Mouse (Mus musculus): ENCODE measurements around the gene Fam168a. TPM values are rescaled to one million over a fixed set of nuclear protein-coding genes. Genes with fewer than 3 reads are reported as not detected.
"Not testable (repeated sequence)": the region's sequence is repeated elsewhere in the genome, so short reads cannot be mapped to it uniquely, and the experiment has no call there.

The Fam168a gene
- polyA plus RNA-seq, 1 experiment from 2014 or later, result 117 TPM

DNA sequence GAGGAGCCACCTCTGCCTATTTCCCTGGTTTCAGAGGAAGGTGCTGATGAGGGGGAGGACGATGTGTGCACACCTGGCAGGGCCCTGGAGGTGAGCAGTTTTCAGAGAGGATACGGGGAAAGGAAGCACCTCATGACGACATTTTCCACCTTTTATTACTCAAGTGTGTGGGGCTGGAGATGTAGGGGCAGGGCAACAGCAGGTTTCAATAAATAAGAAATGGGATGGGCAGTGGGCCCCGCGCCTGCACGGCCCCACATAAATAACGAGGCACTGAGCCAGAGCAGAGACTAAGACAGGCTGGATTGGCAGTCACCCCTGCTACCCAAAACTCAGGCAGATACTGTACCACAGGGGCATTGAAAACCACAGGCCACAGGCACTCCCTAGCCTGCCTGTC, 139.6 kb downstream of the Fam168a start:
- H3K9ac ChIP-seq; H3K4me2 ChIP-seq; H3K36me3 ChIP-seq; H3K4me1 ChIP-seq (replicated peaks); ATAC-seq (ENCODE audit: low FRiP score, low read depth); H3K9me3 ChIP-seq; H3K4me3 ChIP-seq; H3K27ac ChIP-seq (replicated peaks); H3K27me3 ChIP-seq: not testable (repeated sequence)
- WGBS, result 80% methylated on average over 7 of the region's 7 CpGs

- Histone ChIP-seq H3K9me3 (no peaks in the 10 kb centered on the region), H3K27ac (replicated peaks) (no peak overlapping the region), H3K9ac (no peak overlapping the region), H3K4me2 (no peak overlapping the region), H3K27me3 (no peaks in the 10 kb centered on the region), H3K4me3 (no peak overlapping the region), H3K36me3 (0 out of 2 replicates have a peak, but pooled peaks cover 3% of the 10 kb centered on the region), H3K4me1 (replicated peaks) (peaks cover 16% of the 10 kb centered on the region)
- ATAC-seq (ENCODE audit: low FRiP score, low read depth), result no peak
- WGBS, result 92% methylated on average over 6 of the region's 6 CpGs
Measured at GRCm38 (mm10) chr7:100847131-100847530, 140.7 kb downstream of the Fam168a start.

DNA sequence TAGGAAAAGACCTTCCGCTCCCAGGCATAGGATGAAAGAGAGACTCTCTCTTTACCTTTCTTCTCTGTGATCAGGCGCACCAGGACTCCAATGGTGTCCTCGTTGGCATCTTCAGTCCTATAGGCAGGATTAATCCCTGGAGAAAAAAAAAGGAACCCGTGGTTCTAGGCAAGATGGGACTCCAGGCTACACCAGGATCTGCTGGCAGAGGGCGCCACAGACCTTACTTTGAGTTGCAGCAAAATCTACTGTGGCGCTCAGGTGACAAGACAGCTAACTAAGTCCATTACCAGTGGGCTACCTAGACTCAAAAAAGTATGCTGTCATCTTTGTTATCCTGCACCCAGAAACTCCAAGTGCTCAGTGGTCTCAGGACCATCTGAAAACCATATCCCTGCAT, 142.3 kb downstream of the Fam168a start:
- H3K27ac ChIP-seq (replicated peaks), result no peak overlapping the region
- peaks cover 19% of the 10 kb centered on the region for H3K4me1 ChIP-seq (replicated peaks)
- H3K36me3 ChIP-seq, result no peaks in the 10 kb centered on the region
- no peak overlapping the region for H3K9ac ChIP-seq
- no peaks in the 10 kb centered on the region for H3K27me3 ChIP-seq
- ATAC-seq (ENCODE audit: low FRiP score, low read depth), result no peak
- WGBS, result 32% methylated on average over 6 of the region's 6 CpGs
- no peak overlapping the region for H3K4me2 ChIP-seq
- H3K9me3 ChIP-seq, result no peaks in the 10 kb centered on the region
- no peak overlapping the region for H3K4me3 ChIP-seq

- no peak overlapping the region for H3K9ac ChIP-seq
- H3K36me3 ChIP-seq, result no peaks in the 10 kb centered on the region
- H3K27ac ChIP-seq (replicated peaks), result no peak overlapping the region
- peaks cover 19% of the 10 kb centered on the region for H3K4me1 ChIP-seq (replicated peaks)
- H3K4me3 ChIP-seq, result no peak overlapping the region
- H3K27me3 ChIP-seq, result no peaks in the 10 kb centered on the region
- no peak overlapping the region for H3K4me2 ChIP-seq
- ATAC-seq (ENCODE audit: low FRiP score, low read depth), result no peak
- 95% methylated on average over 2 of the region's 2 CpGs for WGBS
- no peaks in the 10 kb centered on the region for H3K9me3 ChIP-seq
Measured at GRCm38 (mm10) chr7:100849508-100849907, 143.1 kb downstream of the Fam168a start.

DNA sequence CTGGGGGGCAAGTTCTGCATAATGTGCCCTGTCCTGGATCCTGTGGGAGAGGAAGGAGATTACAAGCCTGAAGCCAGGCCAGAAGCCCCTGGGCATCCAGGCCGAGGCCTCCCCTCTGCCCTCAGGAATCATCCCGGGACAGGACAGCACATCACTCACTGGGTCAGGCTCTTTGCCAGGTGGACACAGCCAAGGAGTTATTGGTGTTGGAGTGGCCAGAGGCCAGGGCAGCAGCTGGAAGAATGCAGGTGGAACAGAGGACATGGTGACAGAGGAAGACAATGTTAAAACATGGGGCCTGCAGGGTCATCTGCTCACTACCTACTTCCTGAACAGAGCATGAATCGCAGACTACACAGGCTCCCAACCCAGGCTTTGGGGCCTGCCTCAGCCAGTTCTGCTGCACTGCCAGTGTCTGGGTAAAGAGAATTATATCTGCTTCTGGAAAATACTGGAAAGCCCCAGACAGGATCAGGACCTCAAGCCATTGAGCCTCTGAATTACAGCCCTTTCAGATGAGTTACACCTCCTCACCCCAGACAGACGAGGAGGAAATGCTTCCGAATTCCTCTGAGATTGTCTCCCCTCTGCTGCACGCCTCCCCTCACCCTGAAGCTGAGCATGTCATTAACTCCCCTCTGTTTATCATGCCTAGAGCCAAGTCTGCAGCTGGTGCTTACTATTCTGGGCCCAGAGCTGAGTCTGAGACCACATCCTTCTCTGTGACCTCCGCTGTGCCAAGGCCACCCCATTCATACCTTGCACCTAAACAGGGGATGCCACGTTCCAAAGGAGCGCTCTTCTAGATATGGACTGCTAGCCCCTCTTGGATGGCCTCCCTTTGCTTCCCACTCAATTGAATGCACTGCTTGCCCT, 145.3 kb downstream of the Fam168a start:
- no peak for ATAC-seq (ENCODE audit: low FRiP score, low read depth)
- H3K4me3 ChIP-seq, result no peak overlapping the region
- WGBS, result 62% methylated on average over 9 of the region's 9 CpGs
- H3K27me3 ChIP-seq, result no peaks in the 10 kb centered on the region
- peaks cover 22% of the 10 kb centered on the region for H3K4me1 ChIP-seq (replicated peaks)
- no peak overlapping the region for H3K9ac ChIP-seq
- H3K9me3 ChIP-seq, result no peaks in the 10 kb centered on the region
- no peak overlapping the region for H3K4me2 ChIP-seq
- H3K27ac ChIP-seq (replicated peaks), result no peak overlapping the region; the same call in 1 of the 2 replicates
- no peaks in the 10 kb centered on the region for H3K36me3 ChIP-seq

DNA sequence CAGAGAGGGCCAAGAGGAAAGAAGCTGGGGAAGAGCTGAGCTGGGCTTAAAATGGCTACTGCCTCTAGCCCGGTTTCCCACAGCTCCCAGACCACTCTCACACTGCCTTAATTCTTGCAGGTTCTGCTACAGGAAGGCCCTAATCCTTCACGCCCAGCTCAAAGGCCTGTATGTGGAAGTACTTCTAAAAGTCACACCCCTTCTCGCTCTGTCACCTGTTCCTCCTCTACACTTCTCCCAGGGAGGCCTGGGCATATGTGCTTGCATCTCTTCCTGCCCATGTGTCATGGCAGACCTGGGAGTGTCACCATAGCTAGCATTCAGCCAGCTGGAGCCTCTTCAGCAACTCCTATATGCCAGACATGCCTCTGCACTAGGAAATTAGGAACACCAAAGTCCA, 147.0 kb downstream of the Fam168a start:
- Histone ChIP-seq H3K4me3 (no peak overlapping the region), H3K4me2 (no peak overlapping the region), H3K4me1 (replicated peaks) (peaks cover 22% of the 10 kb centered on the region), H3K9ac (no peak overlapping the region), H3K36me3 (no peaks in the 10 kb centered on the region), H3K27ac (replicated peaks) (no peak overlapping the region), H3K27me3 (no peaks in the 10 kb centered on the region), H3K9me3 (no peaks in the 10 kb centered on the region)
- no peak for ATAC-seq (ENCODE audit: low FRiP score, low read depth)
- WGBS, result 90% methylated on average over 3 of the region's 3 CpGs

DNA sequence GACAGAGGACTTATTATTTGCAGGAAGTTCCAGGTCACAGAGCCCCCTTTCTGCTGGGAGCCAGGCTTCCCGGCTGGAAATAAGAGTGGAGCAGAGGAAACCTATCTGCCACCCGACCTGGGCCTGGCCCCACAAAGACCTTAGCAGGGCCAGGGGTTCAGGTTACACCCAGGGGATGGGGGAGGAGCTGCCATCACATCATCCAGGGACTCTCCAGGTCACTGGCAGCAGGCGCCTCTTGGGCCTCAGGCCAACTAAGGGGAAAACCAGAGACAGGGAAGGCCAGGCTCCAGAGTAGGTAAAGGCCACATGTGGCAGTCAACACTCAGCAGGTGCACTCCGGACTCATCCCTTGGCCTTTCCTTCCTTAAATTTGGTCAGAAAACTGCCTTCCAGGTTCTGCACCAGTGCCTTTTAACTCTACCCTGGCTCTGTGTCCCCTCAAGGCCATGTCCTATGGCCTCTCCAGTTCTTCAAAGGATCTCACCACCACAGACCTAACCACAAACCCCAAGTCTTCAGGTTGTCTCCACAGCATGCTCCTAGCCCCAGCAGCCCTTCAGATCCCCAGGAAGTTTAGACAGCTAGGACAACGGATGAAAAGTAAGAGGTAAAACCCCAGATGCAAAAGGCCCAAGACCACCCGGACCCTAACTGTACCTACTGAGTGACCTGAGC, 147.8 kb downstream of the Fam168a start:
- Histone ChIP-seq H3K4me1 (replicated peaks) (peaks cover 22% of the 10 kb centered on the region), H3K27ac (replicated peaks) (no peak overlapping the region), H3K9me3 (no peaks in the 10 kb centered on the region), H3K4me2 (no peak overlapping the region), H3K9ac (no peak overlapping the region), H3K27me3 (no peaks in the 10 kb centered on the region), H3K4me3 (no peak overlapping the region), H3K36me3 (no peaks in the 10 kb centered on the region)
- WGBS, result 63% methylated on average over 6 of the region's 6 CpGs
- no peak for ATAC-seq (ENCODE audit: low FRiP score, low read depth)

DNA sequence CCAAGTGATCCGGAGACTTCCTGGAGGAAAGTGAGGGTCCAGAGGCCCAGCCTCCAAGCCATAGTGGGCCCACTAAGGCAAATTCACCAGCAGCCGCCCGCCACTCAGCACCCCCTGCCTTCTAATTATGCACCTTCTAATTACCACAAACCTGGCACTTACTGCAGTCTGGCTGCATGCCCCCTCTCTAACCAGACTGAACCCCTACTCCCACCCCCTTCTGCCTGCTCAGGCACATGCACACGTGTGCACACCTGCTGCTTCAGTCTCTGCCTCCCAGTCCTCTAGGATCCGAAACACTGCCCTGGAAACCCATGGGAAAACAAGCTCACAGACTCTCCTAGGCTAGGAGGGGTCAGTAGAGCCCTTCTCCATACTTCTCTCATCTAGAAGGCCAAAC, 148.4 kb downstream of the Fam168a start:
- peaks cover 22% of the 10 kb centered on the region for H3K4me1 ChIP-seq (replicated peaks)
- no peak overlapping the region for H3K4me2 ChIP-seq
- H3K9ac ChIP-seq, result no peak overlapping the region
- no peaks in the 10 kb centered on the region for H3K9me3 ChIP-seq
- H3K4me3 ChIP-seq, result no peak overlapping the region
- no peaks in the 10 kb centered on the region for H3K27me3 ChIP-seq
- ATAC-seq (ENCODE audit: low FRiP score, low read depth), result no peak
- no peak overlapping the region for H3K27ac ChIP-seq (replicated peaks)
- WGBS, result 72% methylated on average over 5 of the region's 5 CpGs
- H3K36me3 ChIP-seq, result no peaks in the 10 kb centered on the region

DNA sequence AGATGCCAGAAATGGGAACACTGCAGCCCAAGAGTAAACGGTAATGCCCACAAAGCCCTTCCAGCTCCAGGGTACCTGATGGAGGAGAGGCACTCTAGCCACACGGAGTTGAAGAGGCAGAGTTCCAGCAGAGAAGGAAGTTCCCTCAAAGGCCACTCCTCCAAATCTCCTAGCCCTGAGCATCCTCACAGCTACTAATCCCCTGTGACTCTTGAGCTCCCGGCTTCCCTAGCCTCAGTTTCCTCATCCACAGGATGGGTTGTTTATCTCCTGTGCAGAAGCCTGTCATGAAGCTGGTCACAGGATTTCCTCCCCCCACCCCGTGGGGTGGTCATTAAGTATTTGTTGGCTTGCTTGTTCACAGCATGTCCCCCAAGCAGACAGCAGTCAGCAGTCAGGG, 148.9 kb downstream of the Fam168a start:
- no peaks in the 10 kb centered on the region for H3K36me3 ChIP-seq
- H3K27me3 ChIP-seq, result no peaks in the 10 kb centered on the region
- 46% methylated on average over 4 of the region's 4 CpGs for WGBS
- no peak overlapping the region for H3K4me3 ChIP-seq
- no peaks in the 10 kb centered on the region for H3K9me3 ChIP-seq
- H3K9ac ChIP-seq, result no peak overlapping the region
- H3K27ac ChIP-seq (replicated peaks), result no peak overlapping the region
- no peak overlapping the region for H3K4me2 ChIP-seq
- peaks cover 22% of the 10 kb centered on the region for H3K4me1 ChIP-seq (replicated peaks)
- ATAC-seq (ENCODE audit: low FRiP score, low read depth), result no peak

GRCm38 (mm10) chr7:100855795-100856573, 149.5 kb downstream of the Fam168a start:
- Histone ChIP-seq H3K4me3 (no peak overlapping the region), H3K9ac (no peak overlapping the region), H3K27me3 (no peaks in the 10 kb centered on the region), H3K36me3 (no peaks in the 10 kb centered on the region), H3K4me1 (replicated peaks) (peaks cover 21% of the 10 kb centered on the region), H3K9me3 (no peaks in the 10 kb centered on the region), H3K4me2 (no peak overlapping the region), H3K27ac (replicated peaks) (no peak overlapping the region)
- ATAC-seq (ENCODE audit: low FRiP score, low read depth), result no peak
- WGBS, result 77% methylated on average over 5 of the region's 5 CpGs

- Histone ChIP-seq H3K27me3 (no peaks in the 10 kb centered on the region), H3K4me2 (no peak overlapping the region), H3K36me3 (no peaks in the 10 kb centered on the region), H3K4me3 (no peak overlapping the region), H3K9ac (no peak overlapping the region), H3K9me3 (no peaks in the 10 kb centered on the region), H3K4me1 (replicated peaks) (peaks cover 18% of the 10 kb centered on the region), H3K27ac (replicated peaks) (no peak overlapping the region)
- WGBS, result 91% methylated on average over 3 of the region's 3 CpGs
- no peak for ATAC-seq (ENCODE audit: low FRiP score, low read depth)
Measured at GRCm38 (mm10) chr7:100860450-100860849, 154.0 kb downstream of the Fam168a start.

DNA sequence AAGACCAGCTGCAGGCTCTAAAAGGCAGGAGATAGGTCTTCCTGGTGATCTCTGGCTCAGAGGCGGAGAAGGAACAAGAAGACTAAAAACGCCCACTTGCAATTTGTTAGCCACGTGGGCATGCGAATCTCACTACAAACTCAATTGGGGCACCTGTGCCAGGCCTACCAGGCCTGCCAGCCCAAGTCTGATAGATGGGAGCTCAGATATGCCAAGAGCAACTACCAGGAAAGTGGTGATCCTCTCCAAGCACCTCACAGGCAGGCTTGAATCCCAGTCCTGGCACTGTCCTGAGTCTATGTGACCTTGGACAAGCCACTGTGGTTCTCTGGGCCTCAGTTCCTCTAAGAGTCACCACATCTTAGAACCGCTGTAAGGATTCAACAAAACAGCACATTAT, 154.8 kb downstream of the Fam168a start:
- Histone ChIP-seq H3K27me3 (no peaks in the 10 kb centered on the region), H3K4me2 (no peak overlapping the region), H3K9ac (no peak overlapping the region), H3K9me3 (no peaks in the 10 kb centered on the region), H3K36me3 (no peaks in the 10 kb centered on the region), H3K4me1 (replicated peaks) (peaks cover 12% of the 10 kb centered on the region), H3K4me3 (no peak overlapping the region), H3K27ac (replicated peaks) (no peak overlapping the region)
- 94% methylated on average over 5 of the region's 5 CpGs for WGBS
- no peak for ATAC-seq (ENCODE audit: low FRiP score, low read depth)

Data from hindbrain, embryonic 15.5 days (tissue).